Mouse (Mus musculus) erythroblast, embryonic 14.5 days (primary cell): ENCODE measurements around the gene BC067074.

ENCODE experiments used
- GATA1 ChIP-seq: IDR thresholded peaks from 2 replicates; pipeline ENCODE4 v1.6.1; 2012; ENCODE audit warnings: low read length, inconsistent platforms, mixed read lengths
- TAL1 ChIP-seq: IDR thresholded peaks from 3 replicates; pipeline ENCODE4 v1.6.1; 2012; ENCODE audit warnings: low read length, inconsistent platforms, mixed read lengths

GRCm38 (mm10) chr13:113403706-113404105 lies 110.7 kb downstream of the BC067074 start:
- TF ChIP-seq GATA1 (no peak), TAL1 (no peak)
